Mouse (Mus musculus) lung, postnatal 0 days (tissue): ENCODE measurements at regions not wholly inside any gene's neighbourhood (a gene's known extent, or its start where the extent isn't known, plus 50 kb on each side); places are given as distances from the start of the nearest gene placed in this dataset.
"Not testable (repeated sequence)": the region's sequence is repeated elsewhere in the genome, so short reads cannot be mapped to it uniquely, and the experiment has no call there.

ENCODE experiments used
- ATAC-seq: fragments of 200-750 bp; cut with Nextera tagmentation; 2 replicates; pipeline ENCODE4 v1.8.0; 2017; ENCODE audit warnings: moderate library complexity
- DNase-seq: peaks from one replicate; pipeline ENCODE4 v3.0.0-alpha.2; 2016; ENCODE audit warnings: low spot score
- H3K27ac ChIP-seq: fragments of 300-500 bp; sonication (generic); 2 replicates; pipeline ENCODE4 v1.5.1; 2014; ENCODE audit warnings: antibody characterized with exemption, mild to moderate bottlenecking, low read length, mixed read lengths
- H3K27me3 ChIP-seq: fragments of 300-500 bp; sonication (generic); replicated peaks from 2 replicates; pipeline ENCODE4 v1.6.1; 2014; ENCODE audit warnings: low read length, mixed read lengths; ENCODE audit not compliant: insufficient read depth
- H3K36me3 ChIP-seq: fragments of 300-500 bp; sonication (generic); 2 replicates; pipeline ENCODE4 v1.6.1; 2014; ENCODE audit warnings: low read length, mixed read lengths; ENCODE audit not compliant: insufficient read depth
- H3K4me1 ChIP-seq: fragments of 300-500 bp; sonication (generic); 2 replicates; pipeline ENCODE4 v1.6.1; 2014; ENCODE audit warnings: antibody characterized with exemption, low read depth, low read length, mixed read lengths; ENCODE audit not compliant: insufficient read depth
- H3K4me2 ChIP-seq: fragments of 300-500 bp; sonication (generic); replicated peaks from 2 replicates; pipeline ENCODE4 v1.6.1; 2014; ENCODE audit warnings: low read depth, mild to moderate bottlenecking, low read length, moderate library complexity, mixed read lengths
- H3K4me3 ChIP-seq: fragments of 300-500 bp; sonication (generic); 2 replicates; pipeline ENCODE4 v1.5.1; 2014; ENCODE audit warnings: low read depth, low read length
- H3K9ac ChIP-seq: fragments of 300-500 bp; sonication (generic); replicated peaks from 2 replicates; pipeline ENCODE4 v1.6.1; 2014; ENCODE audit warnings: low read depth, mild to moderate bottlenecking
- H3K9me3 ChIP-seq: fragments of 300-500 bp; sonication (generic); 2 replicates; pipeline ENCODE4 v1.6.1; 2016; ENCODE audit warnings: low read length, mixed read lengths
- CTCF ChIP-seq: IDR thresholded peaks from 2 replicates; pipeline ENCODE4 v1.5.1; 2016; ENCODE audit warnings: antibody characterized with exemption, mild to moderate bottlenecking
- EP300 ChIP-seq: IDR thresholded peaks from 2 replicates; pipeline ENCODE4 v1.6.1; 2016; ENCODE audit warnings: antibody characterized with exemption, mild to moderate bottlenecking, control low read depth
- WGBS: fragments of 180-500 bp; shearing (Covaris S2); extraction: QIAGEN DNeasy Blood & Tissue Kit; methylation state at CpG from one replicate; pipeline ENCODE4 v1.1.7; 2014; 5-methylcytosine and 5-hydroxymethylcytosine counted together

DNA sequence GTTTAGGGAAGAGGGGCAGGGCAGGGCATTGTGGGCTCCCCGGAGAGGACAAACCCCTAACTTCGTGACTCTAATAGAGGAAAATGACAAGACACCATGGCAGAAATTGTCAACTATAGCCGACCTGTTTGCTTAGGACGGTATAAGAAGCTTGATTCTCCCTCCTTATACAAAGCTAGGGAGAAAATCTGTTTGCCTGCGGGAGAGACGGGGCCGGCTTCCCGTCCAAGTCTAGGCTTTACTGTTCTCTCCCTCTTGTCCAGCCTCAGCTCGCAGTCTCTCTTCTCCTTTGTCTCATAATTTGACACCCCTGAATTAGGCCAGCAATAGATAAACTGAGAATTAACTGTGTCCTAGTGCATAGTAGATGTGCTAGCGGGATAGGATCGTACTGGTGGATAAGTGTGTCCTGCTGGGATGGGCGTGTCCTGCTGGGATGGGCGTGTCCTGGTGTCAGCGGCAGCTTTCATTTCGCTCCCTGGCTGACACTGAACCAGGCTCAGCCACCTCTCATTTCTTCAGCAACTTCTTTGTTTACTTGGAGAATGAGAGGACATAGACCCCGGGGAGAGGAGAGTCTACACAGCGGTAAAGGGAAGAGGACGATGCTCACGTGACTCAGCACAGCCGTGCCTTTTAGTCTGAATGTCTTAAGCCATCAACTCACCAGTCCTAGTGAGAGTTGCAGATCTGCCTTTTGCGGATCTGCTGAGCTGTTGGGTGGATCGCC is 70.8 kb downstream of the Adra2a start:
- H3K4me2 ChIP-seq: peak overlapping the region; percentile 61
- peak overlapping the region; percentile 53 for H3K4me3 ChIP-seq
- no peaks in the 10 kb centered on the region for H3K9me3 ChIP-seq
- no peak overlapping the region for H3K9ac ChIP-seq
- ATAC-seq (peak; percentile 80), DNase-seq (peak; percentile 69)
- TF ChIP-seq EP300: no peak
- TF ChIP-seq CTCF: no peak
- peaks cover 6% of the 10 kb centered on the region; the same call in 1 of the 2 replicates for H3K4me1 ChIP-seq
- 8% methylated on average over 22 of the region's 22 CpGs for WGBS
- no peaks in the 10 kb centered on the region for H3K27me3 ChIP-seq
- H3K36me3 ChIP-seq: no peaks in the 10 kb centered on the region
- H3K27ac ChIP-seq: no peak overlapping the region

DNA sequence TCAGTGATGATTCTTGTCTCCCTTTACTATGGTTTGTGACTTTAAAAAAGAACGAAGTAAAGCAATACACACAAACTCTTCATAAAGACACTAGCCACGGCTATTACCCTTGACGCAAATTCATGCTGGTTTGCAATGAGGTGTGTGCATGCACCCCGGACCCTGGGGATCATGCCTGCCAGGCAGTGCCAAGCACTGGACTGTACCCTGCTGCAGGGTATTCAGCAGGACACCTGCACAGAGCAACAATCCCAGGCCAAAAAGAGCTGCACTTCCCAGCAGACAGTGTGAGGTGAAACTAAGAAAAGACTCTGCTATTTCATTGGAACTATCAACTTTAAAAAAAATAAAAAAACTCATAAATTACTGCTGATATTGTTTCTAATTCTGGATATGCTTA is 71.4 kb downstream of the Adra2a start:
- 39% methylated on average over 4 of the region's 4 CpGs for WGBS
- no peak for ATAC-seq
- Histone ChIP-seq H3K4me2 (peak overlapping the region; percentile 61), H3K9me3 (no peaks in the 10 kb centered on the region), H3K4me3 (peak overlapping the region; percentile 53), H3K27me3 (no peaks in the 10 kb centered on the region), H3K36me3 (no peaks in the 10 kb centered on the region), H3K27ac (no peak overlapping the region), H3K4me1 (peaks cover 6% of the 10 kb centered on the region; the same call in 1 of the 2 replicates), H3K9ac (no peak overlapping the region)
- no peak for DNase-seq
- TF ChIP-seq CTCF (no peak), EP300 (no peak)

DNA sequence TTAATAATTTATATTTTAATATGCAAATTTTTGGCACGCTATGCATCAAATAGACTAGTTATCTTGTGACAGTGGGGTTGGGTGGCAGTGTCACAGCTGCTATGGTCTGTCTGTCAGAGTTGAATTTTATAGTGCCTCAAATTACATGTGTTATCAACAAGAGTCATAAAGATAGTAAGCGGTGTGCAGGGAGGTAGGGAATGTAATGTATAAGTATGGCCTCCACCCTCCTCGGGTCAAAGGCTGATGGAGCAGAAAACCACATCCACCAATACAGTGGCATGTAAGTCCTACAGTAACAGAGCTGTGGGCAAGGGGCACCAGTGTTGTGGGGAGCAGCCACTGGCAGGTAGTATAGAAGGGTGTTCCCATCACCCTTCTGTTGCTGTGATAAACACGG is 72.9 kb downstream of the Adra2a start:
- Histone ChIP-seq H3K9ac (no peak overlapping the region), H3K4me2 (no peak overlapping the region), H3K27me3 (no peaks in the 10 kb centered on the region), H3K4me3 (no peak overlapping the region), H3K36me3 (no peaks in the 10 kb centered on the region), H3K4me1 (peaks cover 6% of the 10 kb centered on the region; the same call in 1 of the 2 replicates), H3K27ac (no peak overlapping the region), H3K9me3 (no peaks in the 10 kb centered on the region)
- TF ChIP-seq EP300 (no peak), CTCF (no peak)
- WGBS: 66% methylated on average over 4 of the region's 4 CpGs
- no peak for DNase-seq
- ATAC-seq: no peak

DNA sequence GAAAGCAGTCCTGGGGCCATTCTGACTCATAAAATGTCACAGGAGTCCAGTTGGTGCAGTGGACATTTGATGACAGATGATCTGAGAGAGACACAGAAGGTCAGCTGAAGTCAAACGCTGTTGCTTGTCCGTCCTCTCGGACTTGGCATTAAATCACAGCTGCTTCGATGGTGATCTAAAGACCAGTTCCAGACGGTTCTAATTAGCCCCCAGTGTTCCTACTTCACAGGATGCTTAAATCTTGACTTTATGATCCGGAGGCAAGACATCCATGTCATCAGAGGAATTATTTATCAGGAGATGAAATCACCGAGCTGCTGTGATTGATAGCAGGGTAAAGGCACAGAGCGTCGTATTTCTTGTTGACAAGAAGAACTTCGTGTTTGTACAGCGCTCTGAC is 73.7 kb downstream of the Adra2a start:
- Histone ChIP-seq H3K9ac (no peak overlapping the region), H3K4me1 (peaks cover 6% of the 10 kb centered on the region; the same call in 1 of the 2 replicates), H3K27me3 (no peaks in the 10 kb centered on the region), H3K9me3 (no peaks in the 10 kb centered on the region), H3K4me3 (no peak overlapping the region), H3K4me2 (no peak overlapping the region), H3K36me3 (no peaks in the 10 kb centered on the region), H3K27ac (no peak overlapping the region)
- no peak for ATAC-seq
- no peak for DNase-seq
- WGBS: 43% methylated on average over 11 of the region's 11 CpGs
- TF ChIP-seq CTCF (no peak), EP300 (no peak)

DNA sequence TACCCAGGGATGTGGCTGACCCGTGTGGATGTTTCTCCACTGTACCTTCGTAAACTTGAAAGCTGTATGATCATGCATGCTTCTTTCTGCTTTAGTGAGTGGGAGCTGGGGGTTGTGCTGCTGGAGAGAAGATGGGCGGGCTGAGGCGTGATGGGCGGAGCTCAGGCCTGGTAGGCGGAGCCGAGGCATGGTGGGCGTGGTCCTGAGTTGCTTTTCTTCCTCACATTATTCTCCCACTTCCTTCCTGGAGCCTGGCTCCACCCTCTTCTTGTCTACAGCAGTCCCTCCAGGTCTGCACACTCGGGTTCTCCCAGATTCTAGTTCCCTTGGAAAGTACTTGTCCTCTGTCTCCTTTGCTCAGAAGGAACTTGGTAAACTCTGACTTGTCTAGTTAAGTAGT is 79.6 kb downstream of the Adra2a start:
- Histone ChIP-seq H3K27ac (no peak overlapping the region), H3K9me3 (no peaks in the 10 kb centered on the region), H3K36me3 (no peaks in the 10 kb centered on the region), H3K4me1 (no peaks in the 10 kb centered on the region), H3K4me3 (no peak overlapping the region), H3K4me2 (no peak overlapping the region), H3K27me3 (no peaks in the 10 kb centered on the region), H3K9ac (no peak overlapping the region)
- WGBS: 64% methylated on average over 9 of the region's 9 CpGs
- TF ChIP-seq CTCF (no peak), EP300 (no peak)
- ATAC-seq: no peak
- DNase-seq: no peak

DNA sequence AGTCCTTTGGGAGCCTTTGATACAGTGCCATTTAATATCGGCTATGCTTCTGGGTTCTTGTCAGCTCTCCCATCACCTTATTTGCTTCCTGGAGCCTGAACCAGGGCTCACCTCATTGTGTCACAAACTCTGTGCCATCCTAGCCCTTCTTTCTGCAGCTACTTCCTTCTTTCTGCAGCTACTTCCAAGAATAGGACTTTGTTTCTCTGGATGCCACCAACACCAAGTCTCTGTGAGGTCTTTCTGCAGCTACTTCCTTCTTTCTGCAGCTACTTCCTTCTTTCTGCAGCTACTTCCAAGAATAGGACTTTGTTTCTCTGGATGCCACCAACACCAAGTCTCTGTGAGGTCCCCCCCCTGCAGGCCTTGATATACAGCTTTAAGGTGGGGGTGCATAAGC is 107.8 kb downstream of the Adra2a start:
- WGBS: 82% methylated on average over 1 of the region's 1 CpGs
- H3K9ac ChIP-seq, H3K4me2 ChIP-seq, H3K4me1 ChIP-seq, ATAC-seq, H3K27me3 ChIP-seq, H3K36me3 ChIP-seq, DNase-seq, H3K27ac ChIP-seq, H3K9me3 ChIP-seq, H3K4me3 ChIP-seq: not testable (repeated sequence)

DNA sequence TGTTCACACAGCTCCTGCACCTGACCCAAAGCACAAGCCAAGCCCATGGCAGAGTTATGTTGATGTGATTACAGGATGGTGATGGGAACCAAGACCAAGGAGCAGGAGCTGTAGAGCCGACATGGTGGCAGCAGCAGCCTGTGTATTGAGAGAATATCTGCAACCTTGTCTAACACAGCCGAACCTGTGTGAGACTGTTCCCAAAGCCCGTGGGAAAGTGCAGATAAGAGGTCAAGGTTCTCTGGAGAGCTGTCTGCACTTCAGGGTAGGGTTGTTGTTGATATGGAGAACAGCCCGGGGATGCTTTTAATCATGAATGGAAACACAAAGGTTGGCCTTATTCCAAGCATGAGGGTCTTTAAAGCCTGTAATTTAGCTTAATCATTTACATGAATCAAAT is 110.4 kb downstream of the Adra2a start:
- no peak overlapping the region for H3K9ac ChIP-seq
- no peak for DNase-seq
- WGBS: 55% methylated on average over 4 of the region's 4 CpGs
- no peak overlapping the region for H3K27ac ChIP-seq
- no peak for ATAC-seq
- TF ChIP-seq CTCF: no peak
- TF ChIP-seq EP300: no peak
- no peaks in the 10 kb centered on the region for H3K9me3 ChIP-seq
- no peaks in the 10 kb centered on the region for H3K27me3 ChIP-seq
- H3K4me1 ChIP-seq: no peaks in the 10 kb centered on the region
- H3K4me3 ChIP-seq: no peak overlapping the region
- H3K36me3 ChIP-seq: no peaks in the 10 kb centered on the region
- no peak overlapping the region for H3K4me2 ChIP-seq
